Mouse (Mus musculus) forebrain, embryonic 11.5 days (tissue): ENCODE measurements at regions not wholly inside any gene's neighbourhood (a gene's known extent, or its start where the extent isn't known, plus 50 kb on each side); places are given as distances from the start of the nearest gene placed in this dataset.

Experiments
- ATAC-seq: fragments of 200-750 bp; cut with Nextera tagmentation; replicated peaks from 2 replicates; pipeline ENCODE4 v1.8.0; 2017; ENCODE audit warnings: moderate TSS enrichment; ENCODE audit not compliant: low FRiP score
- DNase-seq: peaks from one replicate; pipeline ENCODE4 v3.0.0-alpha.2; 2017; ENCODE audit warnings: low spot score
- H3K27ac ChIP-seq: fragments of 300-500 bp; sonication (generic); 2 replicates; pipeline ENCODE4 v1.5.1; 2014; ENCODE audit warnings: low read depth, low read length
- H3K27me3 ChIP-seq: fragments of 300-500 bp; sonication (generic); 2 replicates; pipeline ENCODE4 v1.6.1; 2014; ENCODE audit warnings: mild to moderate bottlenecking, low read length, mixed read lengths; ENCODE audit not compliant: control insufficient read depth, insufficient read depth
- H3K36me3 ChIP-seq: fragments of 300-500 bp; sonication (generic); 2 replicates; pipeline ENCODE4 v1.6.1; 2014; ENCODE audit warnings: mild to moderate bottlenecking, low read length, moderate library complexity, mixed read lengths; ENCODE audit not compliant: control insufficient read depth, insufficient read depth
- H3K4me1 ChIP-seq: fragments of 300-500 bp; sonication (generic); replicated peaks from 2 replicates; pipeline ENCODE4 v1.6.1; 2014; ENCODE audit warnings: low read length, mixed read lengths; ENCODE audit not compliant: control insufficient read depth, insufficient read depth
- H3K4me2 ChIP-seq: fragments of 300-500 bp; sonication (generic); 2 replicates; pipeline ENCODE4 v1.6.1; 2014; ENCODE audit warnings: low read depth, mild to moderate bottlenecking, low read length, moderate library complexity, mixed read lengths; ENCODE audit not compliant: severe bottlenecking
- H3K4me3 ChIP-seq: fragments of 300-500 bp; sonication (generic); 2 replicates; pipeline ENCODE4 v1.5.1; 2014; ENCODE audit warnings: low read depth, low read length
- H3K9ac ChIP-seq: fragments of 300-500 bp; sonication (generic); 2 replicates; pipeline ENCODE4 v1.6.1; 2014; ENCODE audit warnings: low read length
- H3K9me3 ChIP-seq: fragments of 300-500 bp; sonication (generic); 2 replicates; pipeline ENCODE4 v1.6.1; 2016; ENCODE audit warnings: low read length, mixed read lengths; ENCODE audit not compliant: control insufficient read depth
- WGBS: fragments of 180-500 bp; shearing (Covaris S2); extraction: QIAGEN DNeasy Blood & Tissue Kit; methylation state at CpG from one replicate; pipeline ENCODE4 v1.1.7; 2014; 5-methylcytosine and 5-hydroxymethylcytosine counted together

DNA sequence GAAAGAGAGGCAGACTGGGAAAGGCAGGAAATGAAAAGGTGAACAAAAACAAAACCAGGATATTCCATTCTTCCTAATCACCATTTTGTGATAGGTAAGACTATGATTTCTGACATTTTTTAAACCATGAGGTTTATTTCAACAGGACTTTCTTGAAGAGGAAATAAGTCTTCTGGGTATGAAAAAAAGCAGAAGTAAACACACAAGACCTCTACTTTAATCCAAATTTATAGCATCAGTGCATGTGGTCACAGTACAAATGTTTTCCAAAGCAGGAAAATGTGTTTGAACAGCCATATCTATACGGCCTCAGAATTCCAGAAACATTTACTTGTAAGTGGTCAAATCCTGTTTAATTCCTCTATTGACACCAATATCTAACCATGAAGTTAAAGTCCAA, 453.7 kb upstream of the Cylc2 start:
- Histone ChIP-seq H3K9me3 (no peaks in the 10 kb centered on the region), H3K4me1 (no peaks in the 10 kb centered on the region), H3K27ac (no peak overlapping the region), H3K36me3 (no peaks in the 10 kb centered on the region), H3K9ac (no peak overlapping the region), H3K4me3 (no peak overlapping the region), H3K4me2 (no peak overlapping the region), H3K27me3 (no peaks in the 10 kb centered on the region)
- WGBS, result 63% methylated on average over 1 of the region's 1 CpGs
- ATAC-seq (no peak), DNase-seq (no peak)

DNA sequence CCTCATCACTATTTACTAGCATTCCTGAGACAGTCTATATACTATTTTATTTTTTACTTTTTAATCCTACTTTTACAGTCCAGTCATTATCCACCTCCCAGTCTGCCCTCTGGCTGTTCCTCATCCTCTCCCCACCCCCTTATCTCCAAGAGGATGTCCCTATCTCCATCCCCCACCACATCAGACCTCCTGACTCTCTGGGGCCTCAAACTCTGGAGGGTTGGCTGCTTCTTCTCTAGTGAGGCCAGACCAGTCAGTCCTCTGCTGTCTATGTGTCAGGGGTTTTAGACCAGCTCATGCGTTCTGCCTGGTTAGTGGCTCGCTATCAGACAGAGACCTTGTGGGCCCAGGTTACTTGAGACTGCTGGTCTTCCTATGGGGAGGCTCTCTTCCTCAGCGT, 452.6 kb upstream of the Cylc2 start:
- H3K4me2 ChIP-seq, result no peak overlapping the region
- no peak overlapping the region for H3K9ac ChIP-seq
- no peaks in the 10 kb centered on the region for H3K9me3 ChIP-seq
- H3K4me1 ChIP-seq, result no peaks in the 10 kb centered on the region
- ATAC-seq, result 0 out of 2 replicates have a peak, but pooled peaks have one; percentile 24
- no peaks in the 10 kb centered on the region for H3K36me3 ChIP-seq
- no peak for DNase-seq
- no peak overlapping the region for H3K27ac ChIP-seq
- no peak overlapping the region for H3K4me3 ChIP-seq
- H3K27me3 ChIP-seq, result no peaks in the 10 kb centered on the region
- WGBS, result 86% methylated on average over 3 of the region's 3 CpGs

- Histone ChIP-seq H3K27me3 (no peaks in the 10 kb centered on the region), H3K9ac (no peak overlapping the region), H3K36me3 (no peaks in the 10 kb centered on the region), H3K4me2 (no peak overlapping the region), H3K9me3 (no peaks in the 10 kb centered on the region), H3K4me3 (no peak overlapping the region), H3K4me1 (no peaks in the 10 kb centered on the region), H3K27ac (no peak overlapping the region)
- no peak for ATAC-seq
- DNase-seq, result no peak
These were observed 444.0 kb upstream of the Cylc2 start for GRCm38 (mm10) chr4:50772456-50772855.
